Mouse (Mus musculus): ENCODE results near the gene Gm20388.
A peak's percentile ranks its signal among the peaks of the same experiment; 100 is the strongest.

The Gm20388 gene

DNA sequence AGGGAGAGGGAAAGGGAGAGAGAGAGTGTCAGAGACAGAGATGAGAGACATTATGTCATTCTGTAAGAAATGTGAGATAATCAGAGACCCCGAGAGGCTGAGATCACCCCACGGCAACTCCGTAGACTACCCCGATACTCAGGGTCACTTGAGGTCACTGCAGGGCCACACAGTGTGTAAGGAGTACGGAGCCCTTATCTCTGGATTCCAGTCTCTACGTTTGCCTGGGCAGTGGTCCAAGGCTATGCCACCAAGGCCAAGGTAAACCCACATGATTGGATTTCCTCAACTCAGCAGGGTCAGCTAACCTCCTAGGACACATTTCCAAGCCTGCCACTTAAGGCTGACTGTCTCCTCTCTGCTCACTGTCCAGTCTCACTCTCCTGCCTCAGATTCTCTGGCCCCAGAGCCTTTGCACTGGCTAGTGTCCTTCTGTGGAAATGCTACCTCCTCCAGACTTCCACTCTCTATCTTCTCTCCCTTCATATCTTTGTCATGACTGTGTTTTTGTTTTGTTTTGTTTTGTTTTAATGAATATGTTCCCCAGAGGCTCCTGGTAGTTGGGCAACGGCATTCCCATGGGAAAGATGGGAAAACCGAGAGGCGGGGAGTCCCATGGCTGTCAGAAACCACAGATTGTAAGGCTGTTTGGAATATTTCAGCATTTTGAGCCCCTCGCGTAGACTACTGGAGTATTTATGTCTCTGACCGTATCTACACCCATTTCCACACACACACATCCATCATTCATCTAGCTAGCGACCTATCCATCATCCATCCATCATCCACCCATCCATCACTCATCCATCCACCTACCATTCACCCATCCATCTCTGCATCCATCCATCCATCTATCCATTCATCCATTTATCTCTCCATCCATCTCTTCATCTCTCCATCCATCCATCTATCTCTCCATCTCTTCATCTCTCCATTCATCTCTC lies 2745.7 kb downstream of the Gm20388 start:
- DNase-seq (ENCODE audit: low spot score) = peak; percentile 73

- DNase-seq (ENCODE audit: low spot score) = no peak
Observed at GRCm38 (mm10) chr8:122658149-122658806, 2747.6 kb downstream of the Gm20388 start.

DNA sequence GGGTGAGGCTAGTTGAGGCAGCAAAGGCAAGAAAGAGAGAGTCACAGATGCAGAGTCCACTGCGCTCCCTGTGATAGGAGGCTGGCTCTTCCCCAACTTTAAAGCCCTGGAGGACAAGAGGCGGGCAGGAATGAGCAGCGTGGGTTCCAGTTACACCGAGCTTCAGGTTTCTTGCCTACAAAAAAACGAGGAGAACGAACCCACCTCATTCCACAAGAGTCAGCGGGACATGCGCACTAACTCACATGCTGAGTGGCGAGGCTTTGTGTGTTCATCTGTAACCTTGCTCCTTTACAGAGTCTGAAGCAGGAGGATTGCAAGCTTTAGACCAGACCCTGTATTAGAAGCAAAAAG lies 2748.1 kb downstream of the Gm20388 start:
- no peak for DNase-seq (ENCODE audit: low spot score)

DNA sequence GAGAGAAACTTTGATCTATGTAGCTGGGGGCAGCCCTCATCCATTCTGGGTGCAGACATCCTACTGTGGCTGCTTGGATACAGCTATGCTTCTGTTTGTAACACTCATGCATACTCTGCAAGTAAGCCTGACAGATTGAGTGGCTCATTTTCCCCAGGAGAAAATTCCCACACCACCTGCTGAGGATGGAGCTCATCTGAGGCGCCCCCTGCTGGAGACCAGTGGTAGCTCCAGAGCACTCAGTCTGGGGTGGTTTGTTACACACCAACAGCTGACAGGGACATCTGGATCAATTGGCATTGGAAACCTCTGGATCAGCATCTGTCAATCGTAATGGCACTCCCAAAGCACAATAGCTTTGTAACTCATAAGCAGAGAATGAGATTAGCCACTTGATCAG lies 2749.4 kb downstream of the Gm20388 start:
- DNase-seq (ENCODE audit: low spot score) = no peak

- peak; percentile 65 for DNase-seq (ENCODE audit: low spot score)
Observed at GRCm38 (mm10) chr8:122661138-122661537, 2750.5 kb downstream of the Gm20388 start.

DNA sequence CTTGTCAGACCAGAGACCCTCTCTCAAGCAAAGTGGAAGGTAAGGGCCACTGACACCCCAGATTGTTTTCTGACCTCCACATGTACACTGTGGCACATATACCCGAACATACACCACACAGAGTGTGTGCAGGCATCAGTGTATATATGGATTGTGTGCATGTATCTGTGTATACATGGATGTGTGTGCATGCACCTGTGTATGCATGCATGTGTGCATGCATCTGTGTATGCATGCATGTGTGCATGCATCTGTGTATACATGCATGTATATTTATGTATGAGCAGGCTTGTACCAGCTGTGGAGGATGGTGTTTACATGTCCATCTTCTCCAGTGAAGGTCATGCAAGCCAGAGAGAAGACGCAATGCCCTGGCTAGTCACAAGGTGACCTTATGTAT lies 2751.3 kb downstream of the Gm20388 start:
- DNase-seq (ENCODE audit: low spot score) = no peak

DNA sequence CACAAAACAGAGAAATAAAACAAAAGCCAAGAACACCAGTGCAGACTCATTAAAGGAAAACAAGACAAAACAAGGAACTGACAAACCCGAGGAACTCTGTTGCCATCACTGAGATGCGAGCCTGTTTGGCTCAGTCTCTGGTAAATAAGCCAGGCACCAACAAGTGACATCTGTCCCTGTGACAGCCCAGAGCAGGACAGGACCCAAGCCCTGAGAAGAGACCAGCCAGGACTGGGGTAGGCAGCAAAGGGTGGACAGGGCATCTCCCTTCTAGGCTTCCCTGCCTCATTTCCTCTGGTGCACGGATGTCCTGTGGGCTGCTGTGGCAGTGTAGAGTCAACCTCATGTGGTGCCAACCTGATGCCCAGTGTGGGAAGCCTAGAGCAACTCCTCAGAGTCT lies 2752.5 kb downstream of the Gm20388 start:
- no peak for DNase-seq (ENCODE audit: low spot score)

DNA sequence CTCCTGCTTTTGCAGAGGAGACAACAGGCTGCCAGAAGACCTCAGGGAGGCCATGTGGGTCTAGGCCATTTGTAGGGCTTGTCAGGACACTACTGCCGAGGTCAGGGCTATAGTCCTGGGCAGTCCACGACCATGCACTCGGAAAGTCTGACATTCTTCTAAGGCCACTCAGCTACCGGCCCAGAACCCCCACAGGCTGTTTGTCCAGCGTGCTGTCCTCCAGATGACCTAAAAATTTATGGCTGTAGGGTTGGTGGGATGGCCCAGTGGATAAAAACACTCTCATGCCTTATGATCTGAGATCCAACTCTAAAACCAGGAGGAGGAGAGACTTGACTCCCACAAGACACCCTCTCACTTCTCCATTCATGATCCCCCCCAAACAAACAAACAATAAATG lies 2753.0 kb downstream of the Gm20388 start:
- no peak for DNase-seq (ENCODE audit: low spot score)

GRCm38 (mm10) chr8:122665221-122665620 lies 2754.6 kb downstream of the Gm20388 start:
- DNase-seq (ENCODE audit: low spot score) = peak; percentile 32

- DNase-seq (ENCODE audit: low spot score) = peak; percentile 72
Observed at GRCm38 (mm10) chr8:122665667-122666316, 2755.2 kb downstream of the Gm20388 start.

GRCm38 (mm10) chr8:122666338-122666764 lies 2755.7 kb downstream of the Gm20388 start:
- DNase-seq (ENCODE audit: low spot score) = peak; percentile 77

DNA sequence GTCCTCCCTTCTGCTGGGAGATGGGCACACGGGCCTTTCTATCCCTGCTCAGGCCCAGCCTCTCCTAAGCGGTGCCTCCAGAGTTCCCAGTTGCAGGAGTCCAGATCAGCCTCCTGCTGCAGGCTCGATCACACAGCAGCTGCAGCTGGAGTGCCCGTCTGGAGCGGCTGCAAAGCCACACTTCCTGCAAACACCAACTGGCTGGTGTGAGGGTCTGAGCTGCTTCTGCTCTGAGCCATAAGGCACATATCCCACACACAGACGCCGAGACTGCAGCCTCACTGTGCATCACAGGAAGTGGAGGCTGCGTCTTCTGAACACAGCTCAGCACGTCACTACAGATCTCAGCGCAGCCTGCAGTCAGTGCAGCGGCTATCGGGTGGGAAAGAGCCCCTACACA lies 2756.2 kb downstream of the Gm20388 start:
- no peak for DNase-seq (ENCODE audit: low spot score)

DNA sequence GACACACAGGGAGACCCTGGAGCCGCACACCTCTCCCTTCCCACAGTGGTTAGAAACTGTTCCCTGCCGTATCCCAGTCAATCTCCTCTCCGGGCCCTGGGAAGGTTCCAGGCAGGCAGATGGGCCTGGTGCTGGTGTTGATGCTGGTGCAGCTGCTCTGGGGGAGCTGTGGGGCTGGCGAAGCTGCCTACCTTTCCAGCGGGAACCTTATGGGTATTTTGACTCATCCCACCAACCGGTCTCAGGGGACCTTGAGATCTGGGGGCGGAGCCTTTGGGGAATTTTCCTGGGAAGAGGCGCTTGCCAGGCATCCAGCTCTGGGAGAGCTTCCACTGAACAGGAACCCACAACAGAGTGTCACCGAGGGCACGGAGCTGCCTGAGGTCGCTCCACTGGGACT lies 2757.2 kb downstream of the Gm20388 start:
- no peak for DNase-seq (ENCODE audit: low spot score)

- DNase-seq (ENCODE audit: low spot score) = no peak
Observed at GRCm38 (mm10) chr8:122669370-122669769, 2758.7 kb downstream of the Gm20388 start.

DNA sequence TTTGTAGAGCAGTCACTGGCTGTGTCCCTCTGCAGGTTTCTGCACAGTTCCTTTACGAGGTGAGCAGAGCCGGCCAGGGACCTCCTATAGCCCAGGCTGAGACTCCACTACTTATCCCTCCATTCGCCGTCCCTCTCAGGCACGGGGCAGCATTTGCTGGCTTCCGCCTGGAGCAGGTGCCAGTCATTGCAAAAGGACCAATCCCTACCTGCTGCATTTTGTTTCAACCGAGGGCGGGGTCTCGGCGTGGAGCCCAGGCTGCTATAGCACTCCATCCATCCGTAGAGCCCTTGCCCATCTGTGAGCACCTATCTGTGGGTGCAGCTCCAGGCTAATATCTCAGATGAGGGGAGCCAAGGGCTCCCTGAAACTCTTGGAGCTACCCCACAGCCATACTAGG lies 2759.4 kb downstream of the Gm20388 start:
- no peak for DNase-seq (ENCODE audit: low spot score)

DNA sequence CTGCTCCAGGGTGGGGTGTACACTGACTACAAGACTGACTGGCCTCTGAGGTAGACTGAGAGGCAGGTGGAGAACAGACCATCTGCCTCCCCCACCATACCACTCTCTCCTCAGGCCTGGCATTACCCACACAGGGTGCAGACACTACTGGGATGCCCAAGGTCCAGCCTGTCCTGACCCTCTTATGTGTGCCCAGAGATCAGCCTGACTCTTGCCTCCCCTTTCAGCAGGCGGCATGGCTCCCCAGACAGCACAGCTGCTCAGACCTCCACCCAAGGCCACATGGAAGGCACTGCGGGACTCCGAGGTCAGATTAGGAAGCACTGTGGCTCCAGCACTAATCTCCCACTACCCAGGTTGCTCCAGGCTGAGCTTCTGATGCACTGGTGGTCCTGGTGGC lies 2760.1 kb downstream of the Gm20388 start:
- DNase-seq (ENCODE audit: low spot score) = peak; percentile 50

DNA sequence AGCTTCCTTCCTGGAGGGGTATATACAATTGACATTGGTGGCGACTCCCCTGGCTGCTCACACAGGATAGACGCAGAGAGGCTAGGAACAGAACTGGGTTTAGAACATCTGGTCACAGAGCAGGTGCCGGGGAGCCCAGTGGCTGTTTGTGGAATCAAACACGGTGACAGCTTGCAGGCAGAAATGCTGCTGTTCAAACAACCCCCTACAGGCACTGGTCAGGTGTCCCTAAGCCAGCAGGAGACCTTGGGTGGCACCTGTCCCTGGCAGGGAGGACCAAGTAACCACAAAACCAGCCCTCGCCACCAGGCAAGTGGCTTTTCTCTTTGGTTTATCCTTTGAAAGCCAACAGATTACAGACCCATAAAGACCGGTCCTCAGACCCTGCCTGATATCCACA lies 2761.3 kb downstream of the Gm20388 start:
- DNase-seq (ENCODE audit: low spot score) = no peak

DNA sequence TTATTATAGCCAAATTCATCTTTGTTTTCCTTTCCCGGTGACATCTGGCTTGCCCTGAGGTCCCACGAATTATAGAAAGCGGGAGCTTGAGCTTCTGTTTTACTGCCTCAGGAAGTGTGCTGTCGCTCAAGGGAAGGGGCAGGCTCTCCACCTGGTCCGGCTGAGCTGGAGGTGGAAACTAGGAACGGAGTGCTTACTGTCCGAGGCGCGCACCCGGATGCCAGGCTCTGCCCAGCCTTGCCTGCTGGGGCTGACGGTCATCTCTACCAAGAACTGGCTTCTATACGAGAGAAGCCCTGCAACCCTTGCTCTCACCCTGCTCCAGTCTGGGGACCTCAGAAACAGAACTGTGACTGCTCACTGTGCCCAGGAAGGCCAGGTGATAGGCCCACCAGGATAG lies 2763.3 kb downstream of the Gm20388 start:
- DNase-seq (ENCODE audit: low spot score) = no peak

DNA sequence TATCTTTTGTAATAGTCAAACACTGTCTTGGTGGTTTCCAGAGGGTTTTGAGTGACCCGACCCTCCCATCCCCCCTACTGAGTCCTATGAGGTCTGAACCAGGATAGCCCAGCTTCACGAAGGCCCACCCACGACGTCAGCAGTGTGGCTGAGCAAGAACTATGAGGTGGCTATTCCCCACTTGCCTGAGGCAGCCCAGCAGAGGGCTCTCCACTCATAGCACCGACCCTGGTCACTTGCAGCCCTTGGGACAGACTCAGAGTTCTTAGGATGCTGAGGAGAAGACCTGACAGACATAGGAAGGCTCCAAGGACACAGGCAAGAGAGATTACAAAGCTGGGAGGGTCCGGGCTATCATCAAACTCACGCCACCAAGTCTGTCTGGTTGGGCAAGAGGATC lies 2764.4 kb downstream of the Gm20388 start:
- no peak for DNase-seq (ENCODE audit: low spot score)

DNA sequence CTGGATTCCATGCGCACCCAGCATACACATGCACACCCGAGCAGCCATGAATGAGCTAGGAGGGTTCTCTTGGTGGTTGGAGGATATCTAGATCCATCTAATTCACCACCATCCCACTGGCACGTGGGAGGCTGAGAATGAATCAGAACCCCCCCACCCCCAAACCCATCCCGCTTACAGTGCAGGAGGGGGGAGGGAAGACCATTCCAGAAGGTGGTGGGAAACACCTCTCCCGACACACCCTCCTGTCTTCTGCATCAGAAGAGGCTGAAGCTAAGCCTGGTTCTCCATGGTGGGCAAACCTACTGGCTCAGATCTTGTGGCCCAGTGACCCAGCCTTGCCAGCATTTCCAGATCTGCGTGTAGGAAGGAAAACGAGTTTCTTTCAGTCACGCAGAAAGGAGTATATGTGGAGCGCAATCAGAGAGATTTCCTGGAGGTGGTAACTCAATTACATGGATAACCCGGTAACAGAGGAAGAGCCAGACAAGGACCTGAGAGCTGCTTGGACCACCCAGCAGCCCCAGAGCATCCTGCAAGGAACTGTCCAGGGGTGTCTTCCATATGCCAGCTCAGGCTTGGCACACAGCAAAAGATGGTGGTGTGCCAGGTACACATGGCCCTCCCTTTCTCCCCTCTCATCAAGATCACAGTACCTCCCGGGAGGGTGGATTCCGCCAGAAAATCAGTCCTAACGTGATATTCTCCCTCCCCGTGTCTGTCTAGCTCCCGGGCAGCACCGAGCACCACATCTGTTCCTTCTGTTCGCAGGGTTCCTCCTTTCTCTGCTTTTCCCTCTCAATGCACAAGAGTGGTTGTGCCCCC lies 2765.2 kb downstream of the Gm20388 start:
- no peak for DNase-seq (ENCODE audit: low spot score)

GRCm38 (mm10) chr8:122676621-122677480 lies 2766.2 kb downstream of the Gm20388 start:
- DNase-seq (ENCODE audit: low spot score) = peak; percentile 37
